Mouse (Mus musculus): ENCODE measurements around the gene Gm10840.

- TF ChIP-seq CTCF (IDR thresholded peaks at IDR 0.05; ENCODE audit: extremely low read depth, insufficient read length, insufficient replicate concordance, low read depth, low read length) (no peak), POLR2A (IDR thresholded peaks at IDR 0.05; ENCODE audit: low read depth, low read length) (no peak)
These were observed 4.9 kb upstream of the Gm10840 start for GRCm38 (mm10) chr11:106155761-106156160.

Measured in small intestine, adult 2 months (tissue).